Mouse (Mus musculus) midbrain, embryonic 11.5 days (tissue): Measurements from ENCODE around the gene Pgbd5. TPM values are rescaled to one million over a fixed set of nuclear protein-coding genes. Genes with fewer than 3 reads are reported as not detected.

ENCODE experiments used
- ATAC-seq: fragments of 200-750 bp; cut with Nextera tagmentation; 2 replicates; pipeline ENCODE4 v1.8.0; 2017; ENCODE audit warnings: moderate TSS enrichment, moderate library complexity; ENCODE audit not compliant: low FRiP score
- DNase-seq: peaks from one replicate; pipeline ENCODE4 v3.0.0; 2015; ENCODE audit warnings: low spot score; ENCODE audit errors: missing footprints
- H3K27ac ChIP-seq: fragments of 300-500 bp; sonication (generic); 2 replicates; pipeline ENCODE4 v1.5.1; 2014; ENCODE audit warnings: low read depth, low read length
- H3K27me3 ChIP-seq: fragments of 300-500 bp; sonication (generic); 2 replicates; pipeline ENCODE4 v1.6.1; 2014; ENCODE audit warnings: mild to moderate bottlenecking, low read length, moderate library complexity, mixed read lengths; ENCODE audit not compliant: control insufficient read depth, insufficient read depth
- H3K36me3 ChIP-seq: fragments of 300-500 bp; sonication (generic); 2 replicates; pipeline ENCODE4 v1.6.1; 2014; ENCODE audit warnings: mild to moderate bottlenecking, low read length, moderate library complexity, mixed read lengths; ENCODE audit not compliant: control insufficient read depth, insufficient read depth
- H3K4me1 ChIP-seq: fragments of 300-500 bp; sonication (generic); 2 replicates; pipeline ENCODE4 v1.6.1; 2014; ENCODE audit warnings: low read length; ENCODE audit not compliant: control insufficient read depth, insufficient read depth
- H3K4me2 ChIP-seq: fragments of 300-500 bp; sonication (generic); 2 replicates; pipeline ENCODE4 v1.6.1; 2014; ENCODE audit warnings: mild to moderate bottlenecking, moderate library complexity
- H3K4me3 ChIP-seq: fragments of 300-500 bp; sonication (generic); 2 replicates; pipeline ENCODE4 v1.5.1; 2014; ENCODE audit warnings: low read depth, low read length
- H3K9ac ChIP-seq: fragments of 300-500 bp; sonication (generic); 2 replicates; pipeline ENCODE4 v1.6.1; 2014; ENCODE audit warnings: low read length
- H3K9me3 ChIP-seq: fragments of 300-500 bp; sonication (generic); 2 replicates; pipeline ENCODE4 v1.6.1; 2016; ENCODE audit warnings: low read length; ENCODE audit not compliant: control insufficient read depth
- WGBS: fragments of 180-500 bp; shearing (Covaris S2); extraction: QIAGEN DNeasy Blood & Tissue Kit; methylation state at CpG from one replicate; pipeline ENCODE4 v1.1.7; 2014; 5-methylcytosine and 5-hydroxymethylcytosine counted together
- polyA plus RNA-seq: library from polyadenylated mRNA; unstranded; fragments of >200 nt; fragmentation: Nextera tagmentation; extraction: Ambion mirVana; gene quantifications from 2 replicates; pipeline ENCODE4 v1.2.1, GENCODE M21; 2014

Pgbd5 gene
- polyA plus RNA-seq, 1 experiment from 2014 or later: 4.5 TPM

GRCm38 (mm10) chr8:124389495-124389894 is 50.0 kb downstream of the Pgbd5 start:
- Histone ChIP-seq H3K27ac (no peak overlapping the region), H3K4me1 (no peaks in the 10 kb centered on the region), H3K9me3 (no peaks in the 10 kb centered on the region), H3K9ac (no peak overlapping the region), H3K4me3 (no peak overlapping the region), H3K4me2 (no peak overlapping the region), H3K27me3 (no peaks in the 10 kb centered on the region), H3K36me3 (no peaks in the 10 kb centered on the region)
- ATAC-seq (no peak), DNase-seq (no peak)
- WGBS: 84% methylated on average over 11 of the region's 11 CpGs

GRCm38 (mm10) chr8:124386225-124386899 is 53.1 kb downstream of the Pgbd5 start:
- Histone ChIP-seq H3K36me3 (no peaks in the 10 kb centered on the region), H3K27ac (no peak overlapping the region), H3K27me3 (no peaks in the 10 kb centered on the region), H3K4me3 (no peak overlapping the region), H3K9me3 (no peaks in the 10 kb centered on the region), H3K9ac (no peak overlapping the region), H3K4me2 (no peak overlapping the region), H3K4me1 (peaks cover 3% of the 10 kb centered on the region; the same call in 1 of the 2 replicates)
- WGBS: 87% methylated on average over 23 of the region's 23 CpGs
- no peak for ATAC-seq
- no peak for DNase-seq

GRCm38 (mm10) chr8:124384336-124384735 is 55.1 kb downstream of the Pgbd5 start:
- H3K4me3 ChIP-seq: no peak overlapping the region
- no peaks in the 10 kb centered on the region for H3K27me3 ChIP-seq
- H3K9ac ChIP-seq: no peak overlapping the region
- ATAC-seq (no peak), DNase-seq (no peak)
- H3K4me1 ChIP-seq: peaks cover 3% of the 10 kb centered on the region; the same call in 1 of the 2 replicates
- WGBS: 94% methylated on average over 19 of the region's 19 CpGs
- H3K9me3 ChIP-seq: no peaks in the 10 kb centered on the region
- no peak overlapping the region for H3K4me2 ChIP-seq
- H3K36me3 ChIP-seq: no peaks in the 10 kb centered on the region
- no peak overlapping the region for H3K27ac ChIP-seq

GRCm38 (mm10) chr8:124382235-124382634 is 57.2 kb downstream of the Pgbd5 start:
- H3K27me3 ChIP-seq: no peaks in the 10 kb centered on the region
- peaks cover 3% of the 10 kb centered on the region; the same call in 1 of the 2 replicates for H3K4me1 ChIP-seq
- DNase-seq (no peak), ATAC-seq (0 out of 2 replicates have a peak, but pooled peaks have one; percentile 42)
- no peak overlapping the region for H3K4me2 ChIP-seq
- H3K9ac ChIP-seq: no peak overlapping the region
- no peaks in the 10 kb centered on the region for H3K9me3 ChIP-seq
- 39% methylated on average over 10 of the region's 10 CpGs for WGBS
- no peak overlapping the region for H3K27ac ChIP-seq
- no peaks in the 10 kb centered on the region for H3K36me3 ChIP-seq
- H3K4me3 ChIP-seq: no peak overlapping the region

- Histone ChIP-seq H3K9me3 (no peaks in the 10 kb centered on the region), H3K9ac (no peak overlapping the region), H3K4me1 (peaks cover 3% of the 10 kb centered on the region; the same call in 1 of the 2 replicates), H3K36me3 (no peaks in the 10 kb centered on the region), H3K4me2 (no peak overlapping the region), H3K4me3 (no peak overlapping the region), H3K27me3 (no peaks in the 10 kb centered on the region), H3K27ac (no peak overlapping the region)
- DNase-seq (no peak), ATAC-seq (no peak)
- WGBS: 69% methylated on average over 6 of the region's 6 CpGs
These were observed 60.2 kb downstream of the Pgbd5 start for GRCm38 (mm10) chr8:124379289-124379688.

GRCm38 (mm10) chr8:124376406-124376805 is 63.1 kb downstream of the Pgbd5 start:
- Histone ChIP-seq H3K36me3 (no peaks in the 10 kb centered on the region), H3K4me1 (no peaks in the 10 kb centered on the region), H3K9ac (no peak overlapping the region)

GRCm38 (mm10) chr8:124375727-124376126 is 63.7 kb downstream of the Pgbd5 start:
- H3K4me3 ChIP-seq: no peak overlapping the region
- H3K9me3 ChIP-seq: no peaks in the 10 kb centered on the region
- WGBS: 88% methylated on average over 9 of the region's 9 CpGs
- H3K36me3 ChIP-seq: no peaks in the 10 kb centered on the region
- H3K27me3 ChIP-seq: no peaks in the 10 kb centered on the region
- DNase-seq: no peak
- H3K4me1 ChIP-seq: no peaks in the 10 kb centered on the region
- no peak overlapping the region for H3K4me2 ChIP-seq
- no peak overlapping the region for H3K9ac ChIP-seq
- no peak for ATAC-seq
- H3K27ac ChIP-seq: no peak overlapping the region

More at GRCm38 (mm10) chr8:124376406-124376805, 63.1 kb downstream of the Pgbd5 start:
- 94% methylated on average over 12 of the region's 12 CpGs for WGBS
- Histone ChIP-seq H3K9me3 (no peaks in the 10 kb centered on the region), H3K27ac (no peak overlapping the region), H3K27me3 (no peaks in the 10 kb centered on the region), H3K4me3 (no peak overlapping the region), H3K4me2 (no peak overlapping the region)
- ATAC-seq (no peak), DNase-seq (no peak)

- no peak overlapping the region for H3K4me2 ChIP-seq
- H3K4me1 ChIP-seq: no peaks in the 10 kb centered on the region
- H3K9ac ChIP-seq: no peak overlapping the region
- no peak overlapping the region for H3K4me3 ChIP-seq
- no peaks in the 10 kb centered on the region for H3K27me3 ChIP-seq
- H3K36me3 ChIP-seq: no peaks in the 10 kb centered on the region
- no peak overlapping the region for H3K27ac ChIP-seq
- ATAC-seq: no peak
- no peak for DNase-seq
- no peaks in the 10 kb centered on the region for H3K9me3 ChIP-seq
- 77% methylated on average over 6 of the region's 6 CpGs for WGBS
These were observed 64.3 kb downstream of the Pgbd5 start for GRCm38 (mm10) chr8:124375168-124375567.

GRCm38 (mm10) chr8:124373753-124374152 is 65.7 kb downstream of the Pgbd5 start:
- no peak overlapping the region for H3K4me3 ChIP-seq
- H3K27me3 ChIP-seq: no peaks in the 10 kb centered on the region
- H3K27ac ChIP-seq: no peak overlapping the region
- H3K4me2 ChIP-seq: no peak overlapping the region
- H3K9ac ChIP-seq: no peak overlapping the region
- ATAC-seq (no peak), DNase-seq (no peak)
- WGBS: 91% methylated on average over 5 of the region's 5 CpGs
- H3K9me3 ChIP-seq: no peaks in the 10 kb centered on the region
- H3K36me3 ChIP-seq: no peaks in the 10 kb centered on the region
- no peaks in the 10 kb centered on the region for H3K4me1 ChIP-seq
